Mouse (Mus musculus) myocyte (in vitro differentiated cells): ENCODE measurements at regions not wholly inside any gene's neighbourhood (a gene's known extent, or its start where the extent isn't known, plus 50 kb on each side); places are given as distances from the start of the nearest gene placed in this dataset.

ENCODE experiments used
- MYOD1 ChIP-seq, 3 experiments: IDR thresholded peaks; one replicate each; pipeline ENCODE4 v1.6.1; 2011; ENCODE audit warnings: control low read depth in 2 of 3, low read depth in 2 of 3, mild to moderate bottlenecking in 2 of 3, moderate library complexity in 1 of 3; ENCODE audit not compliant: insufficient read length in 2 of 3, control insufficient read depth in 1 of 3
- POLR2A ChIP-seq: IDR thresholded peaks from one replicate; pipeline ENCODE4 v1.6.1; 2011; ENCODE audit warnings: low read depth, mild to moderate bottlenecking, control low read depth, moderate library complexity; ENCODE audit not compliant: insufficient read length
- POLR2AphosphoS2 ChIP-seq: IDR thresholded peaks from one replicate; pipeline ENCODE4 v1.6.1; 2011; ENCODE audit warnings: low read depth, control low read depth; ENCODE audit not compliant: insufficient read length
- REST ChIP-seq: IDR thresholded peaks from one replicate; pipeline ENCODE4 v1.6.1; 2011; ENCODE audit warnings: mild to moderate bottlenecking, control low read depth, moderate library complexity; ENCODE audit not compliant: insufficient read depth, insufficient read length
- USF1 ChIP-seq: IDR thresholded peaks from one replicate; pipeline ENCODE4 v1.6.1; 2011; ENCODE audit warnings: low read depth, mild to moderate bottlenecking, control low read depth, moderate library complexity

DNA sequence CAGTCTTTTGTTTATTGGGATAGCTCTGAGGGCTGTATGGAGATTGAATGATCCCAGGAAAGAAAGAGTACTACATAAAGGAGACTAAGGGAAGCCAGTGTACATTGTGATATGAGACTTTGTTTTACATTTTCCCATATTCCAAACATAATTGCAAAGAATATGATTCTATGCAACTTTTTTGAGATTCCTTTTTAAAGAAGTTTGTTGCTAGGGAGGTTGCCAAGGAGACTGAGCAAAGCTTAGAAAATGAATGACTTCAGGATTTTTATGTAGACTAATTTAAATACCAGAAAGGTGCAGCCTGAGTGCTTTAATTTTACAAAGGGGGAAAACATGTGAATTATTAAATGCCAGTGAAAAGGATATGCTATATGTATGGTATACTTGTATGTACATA is 455.2 kb upstream of the Lrrc7 start:
- TF ChIP-seq POLR2AphosphoS2: no peak
- no peak for TF ChIP-seq POLR2A
- no peak for TF ChIP-seq REST
- no peak for TF ChIP-seq USF1
- TF ChIP-seq MYOD1 (IDR thresholded peaks at IDR 0.05; ENCODE audit: control insufficient read depth in 1 of 3, insufficient read length in 2 of 3, low read depth in 2 of 3): no peak
